Mouse (Mus musculus) thymus, postnatal 0 days (tissue): ENCODE results near the gene Slc41a2. TPM values are rescaled to one million over a fixed set of nuclear protein-coding genes. Genes with fewer than 3 reads are reported as not detected.

Experiments used
- DNase-seq: peaks from one replicate; pipeline ENCODE4 v3.0.0-alpha.2; 2015; ENCODE audit warnings: low spot score
- polyA plus RNA-seq: library from polyadenylated mRNA; unstranded; fragments of >200 nt; fragmentation: Nextera tagmentation; extraction: Ambion mirVana; gene quantifications from 2 replicates; pipeline ENCODE4 v1.2.1, GENCODE M21; 2015

Gene Slc41a2
- polyA plus RNA-seq, 1 experiment from 2014 or later: 0.39 TPM

GRCm38 (mm10) chr10:83234391-83234790 lies 103.3 kb downstream of the Slc41a2 start:
- no peak for DNase-seq

GRCm38 (mm10) chr10:83233967-83234366 lies 103.7 kb downstream of the Slc41a2 start:
- no peak for DNase-seq

GRCm38 (mm10) chr10:83228626-83229025 lies 109.1 kb downstream of the Slc41a2 start:
- no peak for DNase-seq

- DNase-seq: no peak
Observed at GRCm38 (mm10) chr10:83224999-83225398, 112.7 kb downstream of the Slc41a2 start.

- no peak for DNase-seq
Observed at GRCm38 (mm10) chr10:83220847-83221246, 116.8 kb downstream of the Slc41a2 start.

GRCm38 (mm10) chr10:83220217-83220616 lies 117.5 kb downstream of the Slc41a2 start:
- no peak for DNase-seq

- peak; percentile 53 for DNase-seq
Observed at GRCm38 (mm10) chr10:83219729-83220128, 118.0 kb downstream of the Slc41a2 start.

- DNase-seq: no peak
Observed at GRCm38 (mm10) chr10:83218778-83219177, 118.9 kb downstream of the Slc41a2 start.

- no peak for DNase-seq
Observed at GRCm38 (mm10) chr10:83217256-83217655, 120.4 kb downstream of the Slc41a2 start.

GRCm38 (mm10) chr10:83215559-83215958 lies 122.1 kb downstream of the Slc41a2 start:
- peak; percentile 10 for DNase-seq

GRCm38 (mm10) chr10:83212618-83213017 lies 125.1 kb downstream of the Slc41a2 start:
- DNase-seq: no peak

GRCm38 (mm10) chr10:83210968-83211583 lies 126.6 kb downstream of the Slc41a2 start:
- DNase-seq: no peak

- no peak for DNase-seq
Observed at GRCm38 (mm10) chr10:83210122-83210521, 127.6 kb downstream of the Slc41a2 start.

- no peak for DNase-seq
Observed at GRCm38 (mm10) chr10:83209388-83209787, 128.3 kb downstream of the Slc41a2 start.

- no peak for DNase-seq
Observed at GRCm38 (mm10) chr10:83208436-83208835, 129.2 kb downstream of the Slc41a2 start.

- no peak for DNase-seq
Observed at GRCm38 (mm10) chr10:83202906-83203702, 134.6 kb downstream of the Slc41a2 start.

GRCm38 (mm10) chr10:83201525-83201924 lies 136.2 kb downstream of the Slc41a2 start:
- no peak for DNase-seq

- no peak for DNase-seq
Observed at GRCm38 (mm10) chr10:83199290-83199689, 138.4 kb downstream of the Slc41a2 start.

- DNase-seq: no peak
Observed at GRCm38 (mm10) chr10:83198692-83199091, 139.0 kb downstream of the Slc41a2 start.

- DNase-seq: peak; percentile 82
Observed at GRCm38 (mm10) chr10:83197690-83198336, 139.9 kb downstream of the Slc41a2 start.

- no peak for DNase-seq
Observed at GRCm38 (mm10) chr10:83191982-83192381, 145.7 kb downstream of the Slc41a2 start.

- no peak for DNase-seq
Observed at GRCm38 (mm10) chr10:83191476-83191875, 146.2 kb downstream of the Slc41a2 start.
